Mouse (Mus musculus) retina, embryonic 14.5 days (tissue): ENCODE data around the gene Ctbp2.

Experiments
- DNase-seq: peaks from one replicate; pipeline ENCODE4 v3.0.0-alpha.2; 2015; ENCODE audit warnings: low spot score

Gene Ctbp2

GRCm38 (mm10) chr7:133007343-133007742 is 116.8 kb downstream of the Ctbp2 start:
- DNase-seq, result no peak

- no peak for DNase-seq
Observed at GRCm38 (mm10) chr7:133005772-133006171, 118.4 kb downstream of the Ctbp2 start.

- DNase-seq, result peak; percentile 73
Observed at GRCm38 (mm10) chr7:133003421-133003820, 120.7 kb downstream of the Ctbp2 start.

GRCm38 (mm10) chr7:133002271-133002670 is 121.9 kb downstream of the Ctbp2 start:
- no peak for DNase-seq

- no peak for DNase-seq
Observed at GRCm38 (mm10) chr7:133001388-133001787, 122.8 kb downstream of the Ctbp2 start.

- no peak for DNase-seq
Observed at GRCm38 (mm10) chr7:132999061-132999460, 125.1 kb downstream of the Ctbp2 start.

GRCm38 (mm10) chr7:132998639-132999038 is 125.5 kb downstream of the Ctbp2 start:
- DNase-seq, result no peak

GRCm38 (mm10) chr7:132996391-132996790 is 127.8 kb downstream of the Ctbp2 start:
- peak; percentile 43 for DNase-seq

GRCm38 (mm10) chr7:132994628-132995191 is 129.4 kb downstream of the Ctbp2 start:
- DNase-seq, result no peak

GRCm38 (mm10) chr7:132994120-132994519 is 130.0 kb downstream of the Ctbp2 start:
- DNase-seq, result no peak

- DNase-seq, result no peak
Observed at GRCm38 (mm10) chr7:132992967-132993615, 131.1 kb downstream of the Ctbp2 start.

GRCm38 (mm10) chr7:132991240-132991900 is 132.8 kb downstream of the Ctbp2 start:
- DNase-seq, result no peak

- DNase-seq, result no peak
Observed at GRCm38 (mm10) chr7:132989839-132990238, 134.3 kb downstream of the Ctbp2 start.

GRCm38 (mm10) chr7:132982639-132983038 is 141.5 kb downstream of the Ctbp2 start:
- DNase-seq, result no peak

- no peak for DNase-seq
Observed at GRCm38 (mm10) chr7:132977981-132978380, 146.2 kb downstream of the Ctbp2 start.

GRCm38 (mm10) chr7:132976079-132976478 is 148.1 kb downstream of the Ctbp2 start:
- no peak for DNase-seq

- DNase-seq, result no peak
Observed at GRCm38 (mm10) chr7:132972079-132972478, 152.1 kb downstream of the Ctbp2 start.

- no peak for DNase-seq
Observed at GRCm38 (mm10) chr7:132965707-132966106, 158.4 kb downstream of the Ctbp2 start.

GRCm38 (mm10) chr7:132964395-132964794 is 159.8 kb downstream of the Ctbp2 start:
- DNase-seq, result no peak

- DNase-seq, result no peak
Observed at GRCm38 (mm10) chr7:132950613-132951012, 173.5 kb downstream of the Ctbp2 start.

GRCm38 (mm10) chr7:132949968-132950367 is 174.2 kb downstream of the Ctbp2 start:
- DNase-seq, result peak; percentile 21

GRCm38 (mm10) chr7:132940569-132940968 is 183.6 kb downstream of the Ctbp2 start:
- DNase-seq, result no peak

GRCm38 (mm10) chr7:132939118-132939517 is 185.0 kb downstream of the Ctbp2 start:
- no peak for DNase-seq
